Mouse (Mus musculus) frontal cortex, adult 2 months (tissue): ENCODE data around the gene Defb15. TPM values are rescaled to one million over a fixed set of nuclear protein-coding genes. Genes with fewer than 3 reads are reported as not detected.
"Not testable (repeated sequence)": the region's sequence is repeated elsewhere in the genome, so short reads cannot be mapped to it uniquely, and the experiment has no call there.

Experiments used
- DNase-seq, 2 experiments: peaks; one replicate each; pipeline ENCODE4 v3.0.0; 2022; ENCODE audit warnings: low spot score in 1 of 2; ENCODE audit errors: extremely low spot score in 1 of 2
- polyA plus RNA-seq: library from polyadenylated mRNA; depleted of rRNA; stranded (reverse); fragments of >200 nt; gene quantifications from 2 replicates; pipeline ENCODE4 v1.2.3, GENCODE M21; 2012; rRNA removed

Gene Defb15
- polyA plus RNA-seq: not detected in 2 replicates

- DNase-seq: no peak
Measured at GRCm38 (mm10) chr8:21932610-21933009, at the start of gene Defb15. Gene Defb15, minus strand, starts transcription at chr8:21932710.

- DNase-seq: peak; percentile 15 to 63
Measured at GRCm38 (mm10) chr8:21981664-21982337, 49.3 kb upstream of the Defb15 start.

- peak in 1 of 2 experiments; percentile 63 for DNase-seq
Measured at GRCm38 (mm10) chr8:21978193-21978592, 45.7 kb upstream of the Defb15 start.

GRCm38 (mm10) chr8:21969475-21969874 lies 37.0 kb upstream of the Defb15 start, which contains the start of gene Ccdc70:
Gene Ccdc70, plus strand, starts transcription at chr8:21969775.
- no peak for DNase-seq

GRCm38 (mm10) chr8:21966646-21967045 lies 34.1 kb upstream of the Defb15 start:
- DNase-seq: no peak

- DNase-seq: no peak
Measured at GRCm38 (mm10) chr8:21958414-21958813, 25.9 kb upstream of the Defb15 start, which contains the start of gene Fam90a1a. Gene Fam90a1a, plus strand, starts transcription at chr8:21958714.

GRCm38 (mm10) chr8:21956336-21956735 lies 23.8 kb upstream of the Defb15 start:
- no peak for DNase-seq

- peak; percentile 11 to 79 for DNase-seq
Measured at GRCm38 (mm10) chr8:21955321-21955720, 22.8 kb upstream of the Defb15 start.

- DNase-seq: no peak
Measured at GRCm38 (mm10) chr8:21947311-21948017, 15.0 kb upstream of the Defb15 start.

GRCm38 (mm10) chr8:21946462-21946861 lies 14.0 kb upstream of the Defb15 start, which contains the start of gene Defb13:
Gene Defb13, plus strand, starts transcription at chr8:21946762.
- no peak for DNase-seq

GRCm38 (mm10) chr8:21938052-21938451 lies 5.5 kb upstream of the Defb15 start, which contains the start of gene Defb35:
Gene Defb35, plus strand, starts transcription at chr8:21938352.
- not testable (repeated sequence) for DNase-seq

- DNase-seq: not testable (repeated sequence)
Measured at GRCm38 (mm10) chr8:21930754-21931153, 1.8 kb downstream of the Defb15 start.

GRCm38 (mm10) chr8:21915625-21916024 lies 16.9 kb downstream of the Defb15 start:
- peak; percentile 3 to 48 for DNase-seq

GRCm38 (mm10) chr8:21912554-21912953 lies 20.0 kb downstream of the Defb15 start:
- no peak for DNase-seq

GRCm38 (mm10) chr8:21911931-21912330 lies 20.6 kb downstream of the Defb15 start:
- DNase-seq: no peak

- not testable (repeated sequence) for DNase-seq
Measured at GRCm38 (mm10) chr8:21906290-21906689, 26.2 kb downstream of the Defb15 start, which contains the start of gene Defb11. Gene Defb11, minus strand, starts transcription at chr8:21906412.

- not testable (repeated sequence) for DNase-seq
Measured at GRCm38 (mm10) chr8:21885321-21885720, 47.2 kb downstream of the Defb15 start, which contains the start of gene Defb9. Gene Defb9, minus strand, starts transcription at chr8:21885421.
